Mouse (Mus musculus): Measurements from ENCODE around the gene Wdr43.

Wdr43 gene

DNA sequence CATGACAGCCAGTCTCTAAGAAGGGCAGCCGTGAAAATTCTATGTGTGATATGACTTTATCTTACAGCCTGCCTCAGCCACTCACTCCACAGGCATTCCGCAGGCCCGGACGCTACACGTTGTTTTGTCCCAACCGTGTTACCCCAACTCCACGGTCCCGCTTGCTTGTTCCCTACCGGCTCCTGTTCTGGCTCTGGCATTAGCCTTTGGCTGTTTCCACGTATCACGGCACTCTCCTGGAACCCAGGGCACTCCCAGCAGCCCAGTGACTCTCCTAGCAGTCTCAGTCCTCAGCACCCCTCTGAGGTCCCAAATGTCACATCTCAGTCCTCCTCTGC is 82.9 kb downstream of the Wdr43 start:
- DNase-seq (ENCODE audit: low read depth, low spot score), result no peak

DNA sequence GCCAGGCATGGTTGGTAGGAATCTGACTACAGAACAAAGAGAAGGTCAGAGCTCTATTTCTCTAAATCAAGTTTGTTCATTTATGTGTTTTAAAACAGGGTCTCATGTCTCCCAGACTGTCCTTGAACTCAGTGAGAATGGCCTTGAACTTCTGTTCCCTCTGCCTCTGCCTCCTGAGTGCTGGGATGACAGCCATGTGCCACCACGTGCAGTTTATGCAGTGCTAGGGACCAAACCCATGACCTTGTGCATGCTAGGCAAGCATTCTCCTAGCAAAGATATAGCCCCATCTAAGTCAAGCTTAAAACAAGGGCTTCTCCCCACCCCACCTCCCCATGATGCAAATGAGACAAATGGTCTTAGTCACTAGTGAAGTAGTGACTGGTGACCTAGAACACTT is 89.4 kb downstream of the Wdr43 start:
- no peak for DNase-seq (ENCODE audit: low read depth, low spot score)

DNA sequence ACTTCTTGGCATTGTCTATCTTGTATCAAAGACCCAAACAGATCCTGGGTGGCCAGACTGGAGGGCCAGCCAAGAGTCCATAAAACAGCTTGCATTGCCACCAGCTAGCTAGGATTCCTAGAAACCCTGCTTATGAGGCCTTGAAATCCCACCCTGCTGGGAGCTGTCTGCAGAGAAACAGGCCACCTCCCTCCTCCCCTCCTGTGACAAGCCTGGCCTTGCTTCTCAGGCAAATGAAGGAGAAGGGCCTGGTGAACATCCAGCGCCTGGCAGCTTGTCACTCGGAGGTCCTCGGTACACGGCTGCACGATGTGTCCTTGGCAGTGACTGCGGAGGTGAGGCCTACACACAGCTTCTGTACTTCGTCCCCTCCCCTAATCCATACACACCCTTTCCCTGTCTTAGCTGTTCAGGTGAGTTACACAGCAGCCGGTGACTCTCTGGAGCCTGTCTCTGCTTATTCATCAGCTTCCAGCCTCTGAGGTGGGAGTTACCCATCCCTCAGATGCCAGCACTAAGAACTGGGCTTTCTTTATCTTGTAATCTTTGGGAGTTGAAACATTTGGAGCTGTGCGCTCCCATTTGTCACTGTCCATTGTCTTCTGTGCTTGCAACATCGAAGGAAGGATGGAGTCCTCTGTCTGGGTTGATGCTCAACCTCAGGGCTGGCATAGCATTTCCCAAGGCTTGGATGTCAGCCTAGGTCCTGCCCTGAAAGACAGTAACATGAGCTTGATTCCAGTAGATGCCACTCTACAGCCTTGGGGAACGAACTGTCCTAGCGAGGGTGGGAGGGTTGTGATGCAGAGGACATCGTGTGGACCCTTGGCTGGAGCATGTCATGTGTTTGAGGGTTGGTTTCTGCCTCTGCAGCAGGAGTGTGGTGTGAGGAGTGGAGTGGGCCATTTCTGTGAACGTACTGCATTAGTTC is 90.1 kb downstream of the Wdr43 start:
- DNase-seq (ENCODE audit: low read depth, low spot score), result no peak

DNA sequence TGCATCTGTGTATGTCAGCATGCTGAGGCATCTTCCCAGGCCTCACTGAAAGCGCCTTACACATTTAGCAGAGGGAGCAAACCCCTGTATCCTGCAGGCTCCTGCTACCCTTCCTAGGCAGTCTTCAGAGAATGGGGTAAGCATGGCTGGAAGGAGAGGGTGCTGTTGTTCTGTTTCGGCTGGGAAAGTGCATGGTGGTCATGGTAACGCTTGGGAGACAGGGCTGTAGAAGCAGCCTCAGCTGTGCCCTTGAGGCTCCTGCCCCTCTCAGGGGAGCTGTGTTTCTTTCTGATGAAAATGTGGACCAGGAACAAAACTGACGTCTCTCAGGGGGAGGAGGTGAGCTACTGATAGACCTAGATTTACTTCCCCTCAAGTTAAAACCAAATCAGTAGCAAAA is 92.0 kb downstream of the Wdr43 start:
- peak; percentile 53 for DNase-seq (ENCODE audit: low read depth, low spot score)
